Mouse (Mus musculus) megakaryocyte, embryonic 14.5 days (primary cell): ENCODE data around the gene Cyba. TPM values are rescaled to one million over a fixed set of nuclear protein-coding genes. Genes with fewer than 3 reads are reported as not detected.
A peak's percentile ranks its signal among the peaks of the same experiment; 100 is the strongest.

Experiments used
- H3K27me3 ChIP-seq: replicated peaks from 2 replicates; pipeline ENCODE3; 2012; ENCODE audit warnings: inconsistent platforms
- H3K36me3 ChIP-seq: replicated peaks from 2 replicates; pipeline ENCODE3; 2012; ENCODE audit warnings: low read length, inconsistent platforms, mixed read lengths
- H3K4me1 ChIP-seq: 2 replicates; pipeline ENCODE4 v1.6.1; 2012; ENCODE audit warnings: inconsistent platforms
- H3K4me3 ChIP-seq: replicated peaks from 2 replicates; pipeline ENCODE3; 2012; ENCODE audit warnings: moderate library complexity, mild to moderate bottlenecking, inconsistent platforms
- H3K9me3 ChIP-seq: 2 replicates; pipeline ENCODE4 v1.6.1; 2012; ENCODE audit warnings: inconsistent platforms
- FLI1 ChIP-seq: IDR thresholded peaks from 2 replicates; pipeline ENCODE4 v1.6.1; 2012; ENCODE audit warnings: low read length, inconsistent platforms, mixed read lengths
- GATA1 ChIP-seq: IDR thresholded peaks from 3 replicates; pipeline ENCODE4 v1.6.1; 2012; ENCODE audit warnings: mixed read lengths, low read length, inconsistent platforms, borderline replicate concordance
- polyA plus RNA-seq: library from polyadenylated mRNA; stranded (reverse); fragments of >175 nt; gene quantifications from 2 replicates; pipeline ENCODE4 v1.2.3, GENCODE M21; 2012; ENCODE audit warnings: low replicate concordance; ENCODE audit not compliant: insufficient read depth

Gene Cyba
- polyA plus RNA-seq, 1 experiment: 3,699 TPM

- H3K4me3 ChIP-seq: peak overlapping the region; percentile 84
Measured at GRCm38 (mm10) chr8:122437708-122438331, 5.1 kb upstream of the Cyba start.

DNA sequence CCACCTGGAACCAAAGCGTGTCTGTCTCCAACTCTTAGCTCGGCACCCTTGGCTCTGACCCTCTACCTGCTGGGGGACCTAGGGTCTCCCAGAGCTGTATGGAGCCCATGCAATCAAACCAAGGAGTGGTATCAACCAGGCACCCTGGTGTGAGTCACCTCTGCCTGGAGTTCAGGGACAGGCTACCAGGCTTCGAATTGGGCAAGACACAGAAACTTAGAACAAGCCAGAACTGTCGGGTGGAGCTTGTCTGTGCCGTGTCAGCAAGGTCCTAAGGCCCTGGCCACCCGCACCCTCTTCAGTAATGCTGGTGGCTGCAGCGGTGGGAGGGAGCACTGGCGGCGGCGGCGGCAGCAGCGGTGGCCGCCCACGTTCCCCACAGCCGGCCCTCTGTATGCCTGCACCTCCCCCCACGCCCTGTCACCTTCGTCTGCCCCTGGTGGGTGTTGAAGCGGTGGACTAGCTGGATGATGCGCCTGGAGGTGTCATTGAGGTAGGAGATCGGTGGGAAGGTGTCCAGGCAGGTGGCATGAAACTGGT, 3.9 kb upstream of the Cyba start:
- H3K4me3 ChIP-seq: peak overlapping the region; percentile 77
- no peak for TF ChIP-seq FLI1
- no peak for TF ChIP-seq GATA1
- no peaks in the 10 kb centered on the region for H3K9me3 ChIP-seq
- peaks cover 92% of the 10 kb centered on the region for H3K36me3 ChIP-seq
- no peaks in the 10 kb centered on the region for H3K27me3 ChIP-seq
- H3K4me1 ChIP-seq: peaks cover 94% of the 10 kb centered on the region

More at GRCm38 (mm10) chr8:122437708-122438331, 5.1 kb upstream of the Cyba start:
- H3K36me3 ChIP-seq: peaks cover 88% of the 10 kb centered on the region
- TF ChIP-seq GATA1: no peak
- TF ChIP-seq FLI1: no peak
- no peaks in the 10 kb centered on the region for H3K9me3 ChIP-seq
- peaks cover 94% of the 10 kb centered on the region for H3K4me1 ChIP-seq
- H3K27me3 ChIP-seq: no peaks in the 10 kb centered on the region

- H3K36me3 ChIP-seq: peaks cover 94% of the 10 kb centered on the region
Measured at GRCm38 (mm10) chr8:122436146-122436545, 3.4 kb upstream of the Cyba start.

DNA sequence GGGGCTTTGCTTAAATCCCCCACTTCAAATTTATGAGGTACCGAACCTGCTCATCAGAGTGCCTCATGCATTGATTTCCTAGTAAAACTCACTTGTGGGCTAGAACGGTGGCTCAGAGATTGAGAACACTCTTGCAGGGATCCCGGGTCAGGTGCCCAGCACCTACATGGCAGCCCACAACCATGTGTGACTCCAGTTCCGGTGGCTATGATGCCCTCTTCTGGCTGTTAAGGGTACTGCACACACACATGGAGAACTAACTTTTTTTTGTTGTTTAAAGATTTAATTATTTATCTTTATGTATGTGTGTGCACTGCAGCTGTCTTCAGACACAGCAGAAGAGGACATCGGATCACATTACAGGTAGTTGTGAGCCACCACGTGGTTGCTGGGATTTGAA, 2.6 kb upstream of the Cyba start:
- H3K36me3 ChIP-seq: peaks cover 94% of the 10 kb centered on the region
- peaks cover 94% of the 10 kb centered on the region for H3K4me1 ChIP-seq

More at GRCm38 (mm10) chr8:122436146-122436545, 3.4 kb upstream of the Cyba start:
- H3K27me3 ChIP-seq: no peaks in the 10 kb centered on the region
- H3K9me3 ChIP-seq: no peaks in the 10 kb centered on the region
- H3K4me1 ChIP-seq: peaks cover 94% of the 10 kb centered on the region
- TF ChIP-seq GATA1 (no peak), FLI1 (no peak)
- H3K4me3 ChIP-seq: peak overlapping the region; percentile 47

DNA sequence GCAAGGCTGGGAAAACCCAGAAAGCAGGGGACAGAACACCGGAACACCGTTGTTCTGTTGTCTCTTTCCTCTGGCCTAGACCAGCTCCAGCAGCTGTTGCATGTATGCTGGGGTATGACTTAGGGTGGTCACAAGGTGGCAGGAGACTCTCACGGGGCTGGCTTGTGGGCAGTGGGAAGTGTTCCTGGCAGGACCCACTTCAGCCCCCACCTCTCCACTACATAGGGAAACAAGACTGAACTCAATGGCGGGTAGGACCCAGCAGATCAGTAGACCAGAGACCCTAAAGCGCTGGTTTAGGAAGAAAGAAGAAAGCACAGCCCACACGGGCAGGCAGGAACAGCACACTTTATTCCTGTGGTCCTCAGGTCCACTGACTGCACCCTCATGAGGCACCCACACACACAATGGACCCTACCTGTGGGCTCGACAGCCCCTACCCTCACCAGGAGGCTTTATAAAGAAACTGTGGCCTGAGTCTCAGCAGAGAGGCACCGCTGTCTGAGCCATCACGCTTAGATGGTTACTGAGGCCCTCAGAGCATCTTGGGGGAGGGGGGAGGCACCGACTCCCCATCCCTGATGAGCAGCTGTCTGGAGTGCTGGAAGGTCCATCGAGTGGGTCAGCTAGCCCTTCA, 657 bp upstream of the Cyba start:
- TF ChIP-seq GATA1: no peak
- TF ChIP-seq FLI1: no peak
- Histone ChIP-seq H3K4me1 (peaks cover 94% of the 10 kb centered on the region), H3K27me3 (no peaks in the 10 kb centered on the region), H3K36me3 (peaks cover 91% of the 10 kb centered on the region), H3K4me3 (peak overlapping the region; percentile 92), H3K9me3 (no peaks in the 10 kb centered on the region)

More for the DNA sequence above, 2.6 kb upstream of the Cyba start:
- Histone ChIP-seq H3K27me3 (no peaks in the 10 kb centered on the region), H3K4me3 (no peak overlapping the region), H3K9me3 (no peaks in the 10 kb centered on the region)
- TF ChIP-seq FLI1 (no peak), GATA1 (no peak)

DNA sequence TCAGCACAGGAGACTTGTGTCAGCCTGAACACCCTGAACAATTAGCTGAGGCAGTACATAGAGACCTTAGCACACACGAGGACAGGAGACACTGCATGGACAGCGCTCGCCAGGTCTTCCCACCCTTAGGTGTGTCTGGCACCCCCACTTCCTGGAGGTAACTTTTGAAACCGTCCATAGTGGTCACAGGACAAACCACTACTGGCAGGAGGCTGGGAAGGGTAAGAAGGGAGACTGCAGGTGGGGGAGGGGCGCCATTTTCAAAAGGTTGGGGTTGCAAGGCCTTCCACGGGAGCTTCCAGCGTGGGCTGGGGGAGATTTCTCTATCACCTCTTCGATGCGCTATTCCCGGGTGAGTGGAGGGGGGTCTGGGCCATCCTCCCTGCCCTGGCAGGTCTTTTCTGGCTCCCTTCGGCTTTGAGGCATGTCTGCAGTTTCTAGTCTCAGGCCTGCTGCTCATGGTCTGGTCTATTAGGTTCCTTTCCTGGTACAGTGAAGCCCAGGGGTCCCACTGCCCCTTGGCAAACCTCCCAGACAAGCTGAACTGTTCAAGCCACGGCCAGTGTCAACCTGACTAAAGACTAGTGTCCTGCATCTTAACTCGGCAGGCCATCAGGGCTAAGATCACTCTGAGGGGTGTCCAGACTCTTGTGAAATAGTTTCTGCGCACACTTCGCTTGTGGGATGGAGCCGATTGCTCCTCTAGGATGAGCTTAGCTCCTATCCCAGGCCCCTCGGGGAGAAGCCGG, 862 bp downstream of the Cyba start:
- TF ChIP-seq FLI1 (no peak), GATA1 (no peak)
- peak overlapping the region; percentile 92 for H3K4me3 ChIP-seq
- peaks cover 91% of the 10 kb centered on the region for H3K36me3 ChIP-seq

GRCm38 (mm10) chr8:122430646-122431045, 2.1 kb downstream of the Cyba start:
- peaks cover 98% of the 10 kb centered on the region for H3K4me1 ChIP-seq
- peak overlapping the region; percentile 92 for H3K4me3 ChIP-seq
- H3K9me3 ChIP-seq: no peaks in the 10 kb centered on the region
- TF ChIP-seq FLI1 (no peak), GATA1 (no peak)
- H3K36me3 ChIP-seq: peaks cover 91% of the 10 kb centered on the region
- H3K27me3 ChIP-seq: no peaks in the 10 kb centered on the region

More for the DNA sequence above, 862 bp downstream of the Cyba start:
- H3K4me1 ChIP-seq: peaks cover 94% of the 10 kb centered on the region
- no peaks in the 10 kb centered on the region for H3K9me3 ChIP-seq
- H3K27me3 ChIP-seq: no peaks in the 10 kb centered on the region

DNA sequence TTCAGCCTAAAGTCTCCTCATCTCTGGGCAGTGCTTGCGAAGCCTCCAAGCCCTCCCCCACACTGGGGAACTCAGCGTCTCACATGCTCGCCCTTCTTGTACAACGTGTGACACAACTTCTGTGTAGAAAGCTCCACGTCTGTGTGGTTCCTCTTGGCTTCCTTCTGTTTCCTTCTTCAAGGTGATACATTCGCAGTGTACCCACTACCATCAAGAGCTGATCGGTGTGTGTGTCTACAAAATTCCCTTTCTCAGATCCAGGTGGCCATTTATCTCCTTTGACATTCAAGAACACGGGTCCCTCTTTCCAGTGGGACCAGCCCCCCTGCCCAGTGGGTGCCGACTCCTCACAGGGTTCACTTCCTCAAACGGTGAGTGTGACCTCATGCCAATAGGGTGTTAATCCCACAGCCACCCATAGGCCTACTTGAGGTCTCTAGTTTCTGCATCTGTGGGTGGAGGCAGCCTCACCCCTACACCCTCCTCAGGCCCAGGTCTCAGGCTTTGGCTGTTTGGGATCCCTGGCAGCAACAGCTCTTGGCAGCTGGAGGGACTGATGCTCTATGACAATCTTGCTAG, 2.6 kb downstream of the Cyba start:
- Histone ChIP-seq H3K36me3 (peaks cover 91% of the 10 kb centered on the region), H3K4me1 (peaks cover 99% of the 10 kb centered on the region), H3K9me3 (no peaks in the 10 kb centered on the region), H3K27me3 (no peaks in the 10 kb centered on the region), H3K4me3 (peak overlapping the region; percentile 92)
- TF ChIP-seq GATA1: no peak
- no peak for TF ChIP-seq FLI1

GRCm38 (mm10) chr8:122428163-122428562, 4.6 kb downstream of the Cyba start:
- Histone ChIP-seq H3K4me3 (no peak overlapping the region), H3K9me3 (no peaks in the 10 kb centered on the region), H3K27me3 (no peaks in the 10 kb centered on the region), H3K4me1 (peaks cover 100% of the 10 kb centered on the region), H3K36me3 (peaks cover 91% of the 10 kb centered on the region)
- TF ChIP-seq GATA1: no peak
- no peak for TF ChIP-seq FLI1
